Mouse (Mus musculus): ENCODE measurements at regions not wholly inside any gene's neighbourhood (a gene's known extent, or its start where the extent isn't known, plus 50 kb on each side); places are given as distances from the start of the nearest gene placed in this dataset.

DNA sequence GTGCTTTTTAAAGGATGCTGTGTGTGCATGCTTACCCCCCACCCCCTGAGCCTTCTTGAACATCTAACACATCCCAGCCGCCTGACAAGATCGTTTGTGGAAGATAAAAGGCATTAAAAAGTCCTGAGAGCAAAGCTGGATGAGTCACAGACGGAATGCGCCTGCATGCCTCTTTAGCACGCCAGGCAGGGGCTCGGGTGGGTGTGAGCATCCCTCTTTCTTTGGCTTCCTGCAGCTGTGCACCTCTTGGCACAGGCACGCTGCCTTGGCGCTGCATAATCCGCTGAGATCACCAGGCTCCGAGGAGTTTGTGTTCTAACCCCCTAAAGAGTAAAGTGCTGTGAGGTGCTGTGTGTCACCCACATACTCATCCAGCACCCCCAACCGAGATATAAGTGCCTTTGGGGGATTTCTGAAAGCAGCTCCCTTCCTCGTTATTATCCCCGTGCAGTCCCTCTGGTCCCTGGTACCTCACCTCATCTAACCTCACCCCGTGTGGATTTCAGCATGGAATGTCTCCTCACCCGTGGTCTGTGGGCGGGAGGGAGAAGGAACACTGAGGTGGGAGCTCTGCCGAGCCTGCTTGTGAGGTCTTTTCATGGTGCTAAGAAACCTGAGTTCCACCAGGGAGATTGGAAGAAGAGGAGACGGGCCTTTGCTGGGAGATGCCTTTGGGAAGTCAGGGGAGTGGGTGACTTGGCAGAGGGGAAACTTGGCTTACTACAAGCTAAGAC lies 117.8 kb upstream of the Topaz1 start:
- Histone ChIP-seq H3K27ac (ENCODE audit: low read length) (no peak overlapping the region), H3K9ac (ENCODE audit: low read length) (no peak overlapping the region), H3K27me3 (ENCODE audit: control insufficient read depth, insufficient read depth, low read length) (0 out of 2 replicates have a peak, but pooled peaks cover 2% of the 10 kb centered on the region), H3K4me1 (ENCODE audit: control insufficient read depth, insufficient read depth, low read length) (no peaks in the 10 kb centered on the region), H3K4me3 (replicated peaks; ENCODE audit: low read length) (no peak overlapping the region), H3K4me2 (ENCODE audit: low read depth, low read length) (no peak overlapping the region), H3K9me3 (replicated peaks; ENCODE audit: control insufficient read depth, low read length) (no peaks in the 10 kb centered on the region), H3K36me3 (ENCODE audit: control insufficient read depth, insufficient read depth, low read length) (no peaks in the 10 kb centered on the region)
- 19% methylated on average over 18 of the region's 18 CpGs for whole genome bisulfite sequencing
- ATAC-seq (ENCODE audit: insufficient read depth, low FRiP score) = no peak

DNA sequence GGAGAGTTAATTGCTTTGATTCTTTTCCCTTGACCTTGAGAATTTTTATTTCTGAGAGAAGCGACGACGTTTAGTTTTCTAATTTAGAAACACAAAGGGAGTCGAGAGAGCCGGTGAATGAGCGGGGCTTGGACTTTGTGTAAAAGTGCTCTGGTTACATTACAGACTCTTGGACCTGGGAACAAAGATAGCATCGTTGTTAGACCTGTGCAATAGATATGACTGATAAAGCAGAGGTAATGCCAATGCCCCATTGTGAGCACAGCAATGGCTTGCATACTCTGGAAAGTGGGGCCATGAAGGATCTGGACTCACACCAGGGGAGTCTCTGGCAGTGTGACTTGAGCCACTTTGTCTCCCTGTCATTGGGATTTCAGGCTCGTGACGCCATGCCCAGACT lies 115.4 kb upstream of the Topaz1 start:
- Histone ChIP-seq H3K4me1 (ENCODE audit: control insufficient read depth, insufficient read depth, low read length) (no peaks in the 10 kb centered on the region), H3K9ac (ENCODE audit: low read length) (no peak overlapping the region), H3K27ac (ENCODE audit: low read length) (no peak overlapping the region), H3K4me3 (replicated peaks; ENCODE audit: low read length) (no peak overlapping the region), H3K9me3 (replicated peaks; ENCODE audit: control insufficient read depth, low read length) (no peaks in the 10 kb centered on the region), H3K36me3 (ENCODE audit: control insufficient read depth, insufficient read depth, low read length) (no peaks in the 10 kb centered on the region), H3K4me2 (ENCODE audit: low read depth, low read length) (no peak overlapping the region), H3K27me3 (ENCODE audit: control insufficient read depth, insufficient read depth, low read length) (0 out of 2 replicates have a peak, but pooled peaks cover 2% of the 10 kb centered on the region)
- no peak for ATAC-seq (ENCODE audit: insufficient read depth, low FRiP score)
- WGBS = 71% methylated on average over 9 of the region's 9 CpGs

- no peaks in the 10 kb centered on the region for H3K9me3 ChIP-seq (replicated peaks; ENCODE audit: control insufficient read depth, low read length)
- WGBS = 74% methylated on average over 1 of the region's 1 CpGs
- H3K4me2 ChIP-seq (ENCODE audit: low read depth, low read length) = no peak overlapping the region
- H3K36me3 ChIP-seq (ENCODE audit: control insufficient read depth, insufficient read depth, low read length) = no peaks in the 10 kb centered on the region
- no peak overlapping the region for H3K4me3 ChIP-seq (replicated peaks; ENCODE audit: low read length)
- H3K9ac ChIP-seq (ENCODE audit: low read length) = no peak overlapping the region
- no peaks in the 10 kb centered on the region for H3K4me1 ChIP-seq (ENCODE audit: control insufficient read depth, insufficient read depth, low read length)
- H3K27me3 ChIP-seq (ENCODE audit: control insufficient read depth, insufficient read depth, low read length) = 0 out of 2 replicates have a peak, but pooled peaks cover 2% of the 10 kb centered on the region
- no peak overlapping the region for H3K27ac ChIP-seq (ENCODE audit: low read length)
- ATAC-seq (ENCODE audit: insufficient read depth, low FRiP score) = no peak
Observed at GRCm38 (mm10) chr9:122633484-122633883, 113.7 kb upstream of the Topaz1 start.

DNA sequence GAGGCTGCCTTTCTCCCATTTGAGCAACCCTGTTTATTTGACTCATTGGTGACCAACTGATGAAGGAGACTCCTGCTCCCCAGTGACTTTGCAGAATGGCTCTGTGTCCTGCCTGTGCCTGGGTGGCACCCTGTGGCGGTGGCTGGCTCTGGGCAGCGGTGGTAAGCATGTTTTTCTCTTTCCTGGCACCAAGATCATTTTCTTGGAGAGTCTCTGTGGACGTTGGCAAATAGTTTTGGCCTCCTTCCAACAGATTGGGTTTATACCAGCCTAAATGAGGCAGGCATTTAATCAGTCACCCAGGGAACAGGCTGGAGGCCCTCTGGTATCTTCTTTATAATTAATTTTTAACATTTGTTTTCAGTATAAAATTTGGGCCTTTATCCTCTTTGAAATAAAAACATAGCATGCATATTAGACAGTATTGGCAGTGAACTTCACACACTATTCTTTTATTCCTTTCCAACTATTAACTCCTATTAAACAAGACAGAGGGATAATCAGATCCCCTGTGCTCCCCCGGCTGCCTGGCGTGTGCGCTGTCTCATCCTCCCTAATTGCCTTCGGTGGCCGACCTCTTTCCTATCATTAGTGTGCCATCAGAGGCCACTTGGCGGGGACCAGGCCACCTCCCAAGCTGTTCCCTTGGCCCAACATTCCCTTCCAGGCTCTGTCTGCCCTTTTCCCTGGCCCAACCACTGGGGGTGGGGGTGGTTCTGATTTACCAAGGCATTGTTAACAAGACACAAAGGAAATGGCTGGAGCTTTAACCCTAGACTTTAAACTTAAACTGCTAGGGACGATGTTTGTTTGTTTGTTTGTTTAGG lies 111.8 kb upstream of the Topaz1 start:
- Histone ChIP-seq H3K9ac (ENCODE audit: low read length) (no peak overlapping the region), H3K27ac (ENCODE audit: low read length) (no peak overlapping the region), H3K27me3 (ENCODE audit: control insufficient read depth, insufficient read depth, low read length) (no peaks in the 10 kb centered on the region), H3K4me1 (ENCODE audit: control insufficient read depth, insufficient read depth, low read length) (no peaks in the 10 kb centered on the region), H3K4me3 (replicated peaks; ENCODE audit: low read length) (no peak overlapping the region), H3K4me2 (ENCODE audit: low read depth, low read length) (no peak overlapping the region), H3K36me3 (ENCODE audit: control insufficient read depth, insufficient read depth, low read length) (no peaks in the 10 kb centered on the region), H3K9me3 (replicated peaks; ENCODE audit: control insufficient read depth, low read length) (no peaks in the 10 kb centered on the region)
- 56% methylated on average over 10 of the region's 10 CpGs for WGBS
- no peak for ATAC-seq (ENCODE audit: insufficient read depth, low FRiP score)

DNA sequence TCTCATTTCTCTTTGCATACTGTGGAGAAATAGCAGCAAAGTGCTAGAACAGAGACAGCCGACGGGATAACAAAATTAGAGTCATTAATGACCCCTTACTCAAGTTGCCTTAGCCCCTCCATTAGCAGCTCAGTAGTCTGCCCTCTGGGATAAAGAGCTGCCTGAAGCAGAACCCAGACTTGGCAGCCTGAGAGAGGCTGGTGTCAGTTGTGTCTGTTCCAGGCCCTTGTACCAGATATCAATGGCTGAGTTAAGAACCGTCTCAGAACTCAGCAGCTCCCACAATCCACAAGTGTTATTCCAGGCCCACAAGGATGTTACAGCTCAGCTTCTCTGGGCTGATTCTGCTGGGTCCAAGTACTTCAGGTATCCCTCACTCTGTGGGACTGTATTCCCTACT lies 109.6 kb upstream of the Topaz1 start:
- Histone ChIP-seq H3K27me3 (ENCODE audit: control insufficient read depth, insufficient read depth, low read length) (no peaks in the 10 kb centered on the region), H3K4me2 (ENCODE audit: low read depth, low read length) (no peak overlapping the region), H3K4me1 (ENCODE audit: control insufficient read depth, insufficient read depth, low read length) (no peaks in the 10 kb centered on the region), H3K9ac (ENCODE audit: low read length) (no peak overlapping the region), H3K27ac (ENCODE audit: low read length) (no peak overlapping the region), H3K36me3 (ENCODE audit: control insufficient read depth, insufficient read depth, low read length) (no peaks in the 10 kb centered on the region), H3K9me3 (replicated peaks; ENCODE audit: control insufficient read depth, low read length) (no peaks in the 10 kb centered on the region), H3K4me3 (replicated peaks; ENCODE audit: low read length) (no peak overlapping the region)
- no peak for ATAC-seq (ENCODE audit: insufficient read depth, low FRiP score)
- WGBS = 47% methylated on average over 3 of the region's 3 CpGs

DNA sequence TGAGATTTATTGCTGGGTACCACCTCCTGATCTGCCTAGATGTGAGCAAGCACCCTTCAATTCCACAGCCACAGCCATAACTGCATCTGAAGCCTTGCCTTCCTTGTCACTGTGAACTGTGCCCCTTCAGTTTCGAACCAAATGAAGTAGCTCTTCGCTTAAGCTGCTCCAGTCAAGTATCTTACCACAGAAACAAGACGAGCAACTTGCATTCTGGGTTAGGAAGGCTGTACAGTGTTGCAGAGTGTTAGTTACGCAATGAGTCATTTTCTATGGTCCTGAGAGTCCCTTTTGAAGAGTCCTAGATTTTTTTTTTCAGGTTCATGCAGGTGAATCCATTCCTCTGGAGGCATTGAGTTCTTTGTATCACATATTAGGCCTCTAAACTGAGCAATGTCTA lies 107.9 kb upstream of the Topaz1 start:
- Histone ChIP-seq H3K27me3 (ENCODE audit: control insufficient read depth, insufficient read depth, low read length) (no peaks in the 10 kb centered on the region), H3K4me3 (replicated peaks; ENCODE audit: low read length) (no peak overlapping the region), H3K36me3 (ENCODE audit: control insufficient read depth, insufficient read depth, low read length) (no peaks in the 10 kb centered on the region), H3K4me2 (ENCODE audit: low read depth, low read length) (no peak overlapping the region), H3K27ac (ENCODE audit: low read length) (no peak overlapping the region), H3K9me3 (replicated peaks; ENCODE audit: control insufficient read depth, low read length) (no peaks in the 10 kb centered on the region), H3K4me1 (ENCODE audit: control insufficient read depth, insufficient read depth, low read length) (no peaks in the 10 kb centered on the region), H3K9ac (ENCODE audit: low read length) (no peak overlapping the region)
- WGBS = 77% methylated on average over 4 of the region's 4 CpGs
- no peak for ATAC-seq (ENCODE audit: insufficient read depth, low FRiP score)

DNA sequence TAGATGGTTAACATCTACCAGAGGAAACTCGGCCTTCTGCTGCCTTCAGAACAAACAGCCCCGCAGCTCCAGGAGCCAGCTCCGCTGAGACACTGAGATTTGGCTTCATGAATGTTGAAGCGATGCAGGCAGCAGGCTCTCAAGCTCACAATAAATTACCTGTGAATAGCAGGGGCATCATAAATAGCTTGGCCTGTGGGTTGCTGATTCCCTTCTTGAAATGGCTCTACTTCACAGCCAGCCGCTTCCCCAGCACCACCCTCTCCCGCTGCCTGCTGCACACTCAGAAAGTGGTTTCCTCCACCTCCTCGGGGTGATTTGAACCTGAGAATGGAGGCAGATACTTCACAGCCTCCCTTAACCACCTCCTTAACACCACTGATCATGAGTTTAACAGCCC lies 104.2 kb upstream of the Topaz1 start:
- no peak overlapping the region for H3K4me3 ChIP-seq (replicated peaks; ENCODE audit: low read length)
- no peak for ATAC-seq (ENCODE audit: insufficient read depth, low FRiP score)
- WGBS = 52% methylated on average over 7 of the region's 7 CpGs
- no peak overlapping the region for H3K27ac ChIP-seq (ENCODE audit: low read length)
- H3K9ac ChIP-seq (ENCODE audit: low read length) = no peak overlapping the region
- no peak overlapping the region for H3K4me2 ChIP-seq (ENCODE audit: low read depth, low read length)
- H3K4me1 ChIP-seq (ENCODE audit: control insufficient read depth, insufficient read depth, low read length) = no peaks in the 10 kb centered on the region
- H3K27me3 ChIP-seq (ENCODE audit: control insufficient read depth, insufficient read depth, low read length) = no peaks in the 10 kb centered on the region
- no peaks in the 10 kb centered on the region for H3K9me3 ChIP-seq (replicated peaks; ENCODE audit: control insufficient read depth, low read length)
- H3K36me3 ChIP-seq (ENCODE audit: control insufficient read depth, insufficient read depth, low read length) = no peaks in the 10 kb centered on the region

- H3K27me3 ChIP-seq (ENCODE audit: control insufficient read depth, insufficient read depth, low read length) = no peaks in the 10 kb centered on the region
- no peaks in the 10 kb centered on the region for H3K4me1 ChIP-seq (ENCODE audit: control insufficient read depth, insufficient read depth, low read length)
- no peaks in the 10 kb centered on the region for H3K36me3 ChIP-seq (ENCODE audit: control insufficient read depth, insufficient read depth, low read length)
- no peak overlapping the region for H3K4me2 ChIP-seq (ENCODE audit: low read depth, low read length)
- no peak overlapping the region for H3K27ac ChIP-seq (ENCODE audit: low read length)
- 78% methylated on average over 5 of the region's 5 CpGs for WGBS
- no peak overlapping the region for H3K9ac ChIP-seq (ENCODE audit: low read length)
- H3K4me3 ChIP-seq (replicated peaks; ENCODE audit: low read length) = no peak overlapping the region
- no peak for ATAC-seq (ENCODE audit: insufficient read depth, low FRiP score)
- H3K9me3 ChIP-seq (replicated peaks; ENCODE audit: control insufficient read depth, low read length) = no peaks in the 10 kb centered on the region
Observed at GRCm38 (mm10) chr9:122645569-122645968, 101.6 kb upstream of the Topaz1 start.

- no peaks in the 10 kb centered on the region for H3K36me3 ChIP-seq (ENCODE audit: control insufficient read depth, insufficient read depth, low read length)
- H3K4me1 ChIP-seq (ENCODE audit: control insufficient read depth, insufficient read depth, low read length) = no peaks in the 10 kb centered on the region
- no peaks in the 10 kb centered on the region for H3K9me3 ChIP-seq (replicated peaks; ENCODE audit: control insufficient read depth, low read length)
- ATAC-seq (ENCODE audit: insufficient read depth, low FRiP score) = no peak
- 71% methylated on average over 3 of the region's 3 CpGs for WGBS
- H3K9ac ChIP-seq (ENCODE audit: low read length) = no peak overlapping the region
- no peaks in the 10 kb centered on the region for H3K27me3 ChIP-seq (ENCODE audit: control insufficient read depth, insufficient read depth, low read length)
- H3K4me3 ChIP-seq (replicated peaks; ENCODE audit: low read length) = no peak overlapping the region
- no peak overlapping the region for H3K27ac ChIP-seq (ENCODE audit: low read length)
- no peak overlapping the region for H3K4me2 ChIP-seq (ENCODE audit: low read depth, low read length)
Observed at GRCm38 (mm10) chr9:122650862-122651261, 96.3 kb upstream of the Topaz1 start.
